Mouse (Mus musculus) macrophage (primary cell): ENCODE data around the gene Rmdn2. TPM values are rescaled to one million over a fixed set of nuclear protein-coding genes. Genes with fewer than 3 reads are reported as not detected.

Experiments
- H3K27ac ChIP-seq: fragments of 350-480 bp; formaldehyde crosslinking; 2 replicates; pipeline ENCODE4 v1.9.0; 2021
- H3K36me3 ChIP-seq: fragments of 350-480 bp; formaldehyde crosslinking; 2 replicates; pipeline ENCODE4 v1.9.0; 2021; ENCODE audit errors: inconsistent target
- H3K4me3 ChIP-seq: fragments of 350-480 bp; formaldehyde crosslinking; 2 replicates; pipeline ENCODE4 v1.9.0; 2021; ENCODE audit errors: inconsistent target
- H3K79me2 ChIP-seq: fragments of 350-480 bp; formaldehyde crosslinking; 2 replicates; pipeline ENCODE4 v1.9.0; 2021; ENCODE audit errors: inconsistent target
- WGBS: methylation state at CpG from one replicate; pipeline ENCODE4 v1.1.7; 2026; ENCODE audit warnings: inconsistent platforms; ENCODE audit not compliant: missing documents; 5-methylcytosine and 5-hydroxymethylcytosine counted together
- polyA plus RNA-seq: library from polyadenylated mRNA; stranded (reverse); fragments of 250-400 nt; gene quantifications from 3 replicates; pipeline ENCODE4 v1.2.4, GENCODE M21; 2018; ENCODE audit warnings: inconsistent platforms
- total RNA-seq, 78 experiments: library from RNA; depleted of rRNA; stranded (reverse); fragments of 250-400 nt; gene quantifications; 1 replicate in 9 of 78; 2 replicates in 24 of 78; 3 replicates in 43 of 78; 4 replicates in 2 of 78; pipeline ENCODE4 v1.2.4; 2018; ENCODE audit warnings: inconsistent platforms in 56 of 78

Gene Rmdn2
- 10 to 100 TPM in 11 of 26 experiments, 1 to 10 TPM in 15; 5.2 to 18.1 (median 7.5) TPM for total RNA-seq (2018; cell fraction: chromatin; rRNA removed)
- total RNA-seq (2018; cell fraction: cytosol; rRNA removed), result 1 to 10 TPM; 3.0 to 6.0 (median 4.2) TPM
- 10 to 100 TPM in 4 of 26 experiments, 1 to 10 TPM in 22; 2.1 to 14.0 (median 6.5) TPM for total RNA-seq (2018; cell fraction: nucleus; rRNA removed)
- 3.9 to 8.2 TPM (median 6.8 TPM) in 3 replicates for polyA plus RNA-seq

DNA sequence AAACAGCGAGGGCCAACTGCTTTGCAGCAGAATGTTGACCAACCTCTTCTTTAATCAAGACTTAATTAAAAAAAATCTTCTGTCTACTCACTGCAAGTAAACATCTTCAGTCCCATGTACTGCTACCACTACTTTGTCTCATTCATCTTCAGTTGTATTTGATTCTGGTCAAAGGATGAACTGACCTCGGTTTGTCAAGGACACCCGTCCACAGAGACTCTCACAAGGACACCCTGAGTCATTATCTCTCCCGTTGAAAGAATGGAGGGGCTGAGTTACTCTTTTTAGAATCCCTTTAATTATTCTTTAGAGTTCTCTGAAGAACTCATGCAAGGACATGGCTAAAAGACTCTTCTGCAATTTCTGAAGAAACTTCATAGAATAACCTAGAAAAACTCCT is at the start of gene Rmdn2:
Gene Rmdn2 (plus strand): TSS at position 319 of the 400 bp plus-strand sequence.
- Histone ChIP-seq H3K4me3 (no peak within 1 kb of the TSS), H3K36me3 (no peaks in the 10 kb centered on the region), H3K27ac (no peak within 1 kb of the TSS), H3K79me2 (no peaks in the 10 kb centered on the region)
- 94% methylated on average over 4 of the region's 4 CpGs for WGBS

DNA sequence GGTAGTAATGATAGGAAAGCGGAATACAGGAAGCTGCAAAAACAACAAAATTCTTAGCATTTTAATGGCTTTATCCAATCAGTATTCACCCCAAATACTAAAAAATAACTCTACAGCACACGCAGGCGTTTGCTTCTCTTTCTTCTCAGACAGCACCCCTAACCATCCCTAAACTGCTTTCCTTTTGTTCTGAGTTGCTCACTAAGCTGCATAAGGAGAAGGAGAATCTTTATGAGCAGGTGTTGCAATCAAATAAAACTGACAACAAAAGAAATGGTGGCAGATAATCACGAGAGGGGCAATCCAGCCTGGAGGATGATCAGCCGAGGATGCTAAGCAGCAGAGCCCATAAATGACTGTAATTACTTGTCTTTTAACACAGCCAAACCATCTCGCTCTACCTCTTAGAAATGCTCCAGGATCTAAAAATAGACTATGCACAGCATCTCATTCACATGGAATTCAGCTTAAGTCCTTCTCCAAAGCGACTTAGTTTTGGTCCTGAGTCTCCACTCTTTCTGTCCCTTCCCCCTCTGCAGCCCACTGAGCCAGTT is 48.5 kb upstream of the Rmdn2 start:
- H3K4me3 ChIP-seq, result no peak overlapping the region
- H3K36me3 ChIP-seq, result no peaks in the 10 kb centered on the region
- no peak overlapping the region for H3K27ac ChIP-seq
- WGBS, result 92% methylated on average over 7 of the region's 7 CpGs
- no peaks in the 10 kb centered on the region for H3K79me2 ChIP-seq

GRCm38 (mm10) chr17:79563721-79564120 is 47.9 kb upstream of the Rmdn2 start:
- Histone ChIP-seq H3K27ac (no peak overlapping the region), H3K36me3 (no peaks in the 10 kb centered on the region), H3K79me2 (no peaks in the 10 kb centered on the region), H3K4me3 (no peak overlapping the region)
- 95% methylated on average over 2 of the region's 2 CpGs for WGBS

DNA sequence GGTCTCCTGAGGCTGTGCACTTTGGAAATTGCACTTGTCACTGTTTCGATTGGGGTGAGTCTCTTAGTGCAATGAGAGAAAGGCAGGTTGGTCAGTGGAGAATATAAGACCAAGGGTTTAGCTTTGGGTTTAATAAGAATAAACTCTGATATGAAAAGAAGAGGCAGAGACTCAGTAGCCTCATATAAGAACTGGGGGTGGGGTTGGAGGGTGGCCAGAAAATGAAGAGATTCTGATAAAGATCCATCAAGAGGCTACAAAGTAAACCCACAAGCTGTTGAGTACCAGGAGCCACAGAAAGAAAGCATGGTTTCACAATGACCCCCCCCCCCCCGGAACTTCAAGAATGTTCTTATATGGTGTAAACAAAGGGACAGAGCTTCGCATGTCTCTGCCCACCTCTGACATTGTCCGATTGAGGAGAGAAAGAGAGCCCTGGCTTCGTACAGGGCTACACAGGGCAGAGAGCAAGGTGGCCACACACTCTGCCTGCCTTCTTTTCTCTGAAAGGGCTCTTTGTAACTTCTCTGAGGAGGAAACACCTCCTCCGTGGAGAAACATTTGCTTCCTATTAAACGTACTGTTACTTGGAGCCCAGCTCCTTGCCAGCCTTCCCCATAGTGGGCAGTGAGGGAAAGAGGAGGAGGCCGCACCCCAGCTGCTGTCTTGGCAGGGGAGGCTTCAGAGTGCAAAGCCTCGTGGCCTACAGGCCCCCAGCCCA is 46.3 kb upstream of the Rmdn2 start:
- H3K79me2 ChIP-seq, result no peaks in the 10 kb centered on the region
- H3K4me3 ChIP-seq, result no peak overlapping the region
- no peaks in the 10 kb centered on the region for H3K36me3 ChIP-seq
- WGBS, result 66% methylated on average over 7 of the region's 9 CpGs
- H3K27ac ChIP-seq, result no peak overlapping the region

- no peaks in the 10 kb centered on the region for H3K36me3 ChIP-seq
- WGBS, result 100% methylated on average over 1 of the region's 1 CpGs
- no peak overlapping the region for H3K27ac ChIP-seq
- H3K4me3 ChIP-seq, result no peak overlapping the region
- H3K79me2 ChIP-seq, result no peaks in the 10 kb centered on the region
Observed at GRCm38 (mm10) chr17:79568401-79568800, 43.3 kb upstream of the Rmdn2 start.

DNA sequence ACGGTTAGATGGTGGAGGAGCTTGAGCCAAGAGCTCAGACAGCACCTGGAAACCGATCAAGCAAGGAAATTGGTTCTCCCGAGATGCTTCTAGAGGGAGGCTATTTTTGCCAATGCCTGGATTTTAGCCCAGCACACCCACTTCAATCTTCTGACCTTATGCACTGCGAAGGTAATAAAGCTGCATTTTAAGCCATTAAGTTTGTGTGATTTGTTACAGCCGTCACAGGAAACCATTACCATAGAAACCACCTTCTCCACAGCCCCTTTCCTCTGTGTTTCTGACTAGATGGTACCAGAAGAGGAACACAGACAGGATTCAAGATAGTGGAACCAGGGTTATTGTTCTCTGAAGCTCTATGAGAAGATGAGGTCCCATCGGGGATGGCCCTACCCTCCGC is 33.3 kb upstream of the Rmdn2 start:
- Histone ChIP-seq H3K79me2 (no peaks in the 10 kb centered on the region), H3K4me3 (no peak overlapping the region), H3K36me3 (no peaks in the 10 kb centered on the region), H3K27ac (no peak overlapping the region)
- 65% methylated on average over 7 of the region's 7 CpGs for WGBS

DNA sequence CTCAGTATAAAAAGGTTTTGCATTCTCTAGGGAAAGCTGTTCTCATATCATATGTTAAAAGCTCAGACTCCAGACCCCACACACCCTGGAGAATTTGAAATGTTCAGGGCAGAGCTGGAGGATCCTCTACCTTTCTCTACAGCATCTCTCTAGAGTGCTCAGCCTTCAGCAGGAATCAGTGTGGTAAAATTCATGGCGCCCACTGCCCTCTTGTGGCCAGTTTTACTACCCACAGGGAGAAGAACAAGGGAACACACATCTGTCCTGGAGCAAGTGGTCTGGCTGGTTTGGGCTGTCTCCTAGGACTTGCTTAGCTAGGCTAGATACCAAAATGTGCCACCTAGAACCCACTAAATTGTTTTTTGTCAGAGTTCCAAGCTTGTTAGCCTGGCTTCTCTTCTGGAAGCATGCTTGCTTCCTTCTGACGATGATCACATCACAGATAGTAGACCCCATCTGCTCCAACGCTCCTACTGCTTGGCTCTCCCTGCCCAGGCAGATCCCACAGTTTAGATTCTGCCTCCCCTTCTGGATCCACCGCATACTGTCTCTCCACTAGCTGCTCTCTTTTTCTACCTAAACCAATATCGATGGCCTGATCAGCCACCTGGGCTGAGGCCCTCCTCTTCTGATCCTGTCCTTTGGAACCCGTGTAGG is 31.3 kb upstream of the Rmdn2 start:
- H3K4me3 ChIP-seq, result no peak overlapping the region
- H3K36me3 ChIP-seq, result no peaks in the 10 kb centered on the region
- 73% methylated on average over 6 of the region's 6 CpGs for WGBS
- no peak overlapping the region for H3K27ac ChIP-seq
- no peaks in the 10 kb centered on the region for H3K79me2 ChIP-seq

GRCm38 (mm10) chr17:79583466-79583865 is 28.2 kb upstream of the Rmdn2 start:
- Histone ChIP-seq H3K36me3 (no peaks in the 10 kb centered on the region), H3K79me2 (no peaks in the 10 kb centered on the region), H3K27ac (no peak overlapping the region), H3K4me3 (no peak overlapping the region)
- 53% methylated on average over 4 of the region's 4 CpGs for WGBS

DNA sequence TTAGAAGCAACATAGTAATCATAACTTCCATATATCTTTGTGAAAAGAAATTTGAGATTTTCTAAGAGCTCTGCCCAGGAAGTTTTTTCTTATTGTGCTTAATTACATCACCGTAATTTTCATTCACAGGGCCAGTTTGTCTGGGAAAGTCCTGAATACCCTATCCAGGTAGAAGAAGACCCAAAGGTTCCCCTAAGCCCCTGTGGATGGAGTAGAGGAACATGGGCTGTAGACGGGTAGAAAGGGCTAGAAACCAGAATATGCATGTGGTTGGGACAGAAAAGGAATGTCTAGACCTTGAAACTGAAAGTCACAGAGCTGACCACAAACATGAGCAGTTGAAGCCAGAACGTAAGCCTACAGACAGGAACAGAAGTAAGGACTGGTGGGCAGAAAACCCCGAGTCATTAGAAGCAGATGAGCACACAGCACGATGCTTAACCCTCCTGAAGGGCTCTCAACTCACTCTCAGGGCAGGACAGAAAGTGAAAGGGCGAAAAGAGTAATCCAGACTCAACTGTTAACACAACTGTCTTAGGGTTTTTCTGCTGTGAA is 27.3 kb upstream of the Rmdn2 start:
- Histone ChIP-seq H3K4me3 (no peak overlapping the region), H3K27ac (no peak overlapping the region), H3K79me2 (no peaks in the 10 kb centered on the region), H3K36me3 (no peaks in the 10 kb centered on the region)
- 21% methylated on average over 6 of the region's 6 CpGs for WGBS

DNA sequence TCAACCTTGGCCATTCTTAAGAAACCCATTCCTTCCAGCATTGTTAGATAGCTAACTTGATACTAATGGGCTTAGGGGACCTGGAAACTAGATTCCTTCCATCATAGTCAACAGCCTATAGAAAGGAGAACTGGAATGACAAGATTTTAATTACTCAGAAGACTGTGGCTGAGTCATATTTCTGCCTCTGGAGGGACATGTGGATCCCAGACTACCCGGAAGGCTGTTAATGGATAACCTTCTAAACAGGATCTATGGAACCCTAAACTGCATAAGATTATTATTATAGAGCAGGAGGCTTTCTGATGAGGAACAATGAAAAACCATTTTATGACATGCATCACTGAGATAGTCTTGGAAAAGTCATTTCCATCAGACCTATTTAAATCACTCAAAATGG is 21.8 kb upstream of the Rmdn2 start:
- 90% methylated on average over 1 of the region's 1 CpGs for WGBS
- no peak overlapping the region for H3K27ac ChIP-seq
- H3K79me2 ChIP-seq, result no peaks in the 10 kb centered on the region
- H3K36me3 ChIP-seq, result no peaks in the 10 kb centered on the region
- H3K4me3 ChIP-seq, result no peak overlapping the region

- no peak overlapping the region for H3K4me3 ChIP-seq
- no peak overlapping the region for H3K27ac ChIP-seq
- WGBS, result 94% methylated on average over 4 of the region's 4 CpGs
- no peaks in the 10 kb centered on the region for H3K36me3 ChIP-seq
- H3K79me2 ChIP-seq, result no peaks in the 10 kb centered on the region
Observed at GRCm38 (mm10) chr17:79595996-79596395, 15.7 kb upstream of the Rmdn2 start.

- H3K4me3 ChIP-seq, result no peak overlapping the region
- H3K79me2 ChIP-seq, result no peaks in the 10 kb centered on the region
- no peaks in the 10 kb centered on the region for H3K36me3 ChIP-seq
- 4% methylated on average over 2 of the region's 2 CpGs for WGBS
- H3K27ac ChIP-seq, result no peak overlapping the region
Observed at GRCm38 (mm10) chr17:79598151-79598550, 13.5 kb upstream of the Rmdn2 start.

DNA sequence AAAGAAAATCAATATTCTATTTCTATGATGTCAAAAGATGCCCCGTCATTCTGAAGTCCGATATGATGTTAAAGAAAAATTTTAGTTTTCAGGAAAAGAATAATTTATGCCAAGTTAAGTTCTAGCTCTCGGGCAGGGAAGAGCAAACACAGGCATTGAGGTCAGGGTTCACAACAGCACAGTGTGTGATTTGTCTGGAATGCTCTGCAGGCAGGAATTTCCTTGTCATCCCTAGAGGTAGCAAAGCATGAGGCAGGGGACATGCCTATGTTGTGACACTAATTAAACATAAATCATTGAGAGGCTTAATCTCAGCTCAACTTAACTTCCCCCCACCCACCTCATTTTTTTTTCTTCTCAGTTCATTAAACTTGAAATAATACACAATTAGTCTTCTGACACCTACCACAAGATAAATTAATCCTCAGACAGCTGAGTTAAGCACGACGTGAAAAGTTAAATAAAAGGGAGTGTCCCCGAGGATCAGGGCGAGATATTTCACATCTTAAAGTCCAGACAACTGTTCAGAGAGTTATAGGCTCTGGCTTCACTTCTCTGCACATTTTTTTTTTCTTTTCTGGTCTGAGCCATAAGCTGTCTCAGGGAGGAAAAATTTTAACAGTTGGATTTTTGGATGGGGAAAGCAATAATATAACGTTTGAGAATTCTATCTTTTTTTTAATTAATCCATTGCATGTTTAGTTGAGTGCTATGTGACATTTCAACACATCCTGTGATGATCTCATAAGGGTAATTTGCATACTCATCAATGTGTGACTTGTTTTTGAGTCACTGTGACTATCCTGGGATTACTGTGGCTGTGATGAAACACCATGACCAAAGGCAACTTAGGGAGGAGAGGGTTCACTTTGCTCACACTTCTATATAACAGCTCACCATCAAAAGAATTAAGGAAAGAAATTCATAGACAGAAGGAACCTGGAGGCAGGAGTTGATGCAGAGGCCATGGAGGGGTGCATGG is 12.8 kb upstream of the Rmdn2 start:
- 75% methylated on average over 8 of the region's 8 CpGs for WGBS
- no peak overlapping the region for H3K4me3 ChIP-seq
- H3K79me2 ChIP-seq, result no peaks in the 10 kb centered on the region
- H3K36me3 ChIP-seq, result no peaks in the 10 kb centered on the region
- H3K27ac ChIP-seq, result no peak overlapping the region

- H3K27ac ChIP-seq, result no peak overlapping the region
- no peaks in the 10 kb centered on the region for H3K36me3 ChIP-seq
- no peak overlapping the region for H3K4me3 ChIP-seq
- WGBS, result 61% methylated on average over 4 of the region's 4 CpGs
- H3K79me2 ChIP-seq, result no peaks in the 10 kb centered on the region
Observed at GRCm38 (mm10) chr17:79600108-79600507, 11.6 kb upstream of the Rmdn2 start.
